Mouse (Mus musculus) thymus, adult 2 months (tissue): ENCODE measurements around the gene Myo1b. TPM values are rescaled to one million over a fixed set of nuclear protein-coding genes. Genes with fewer than 3 reads are reported as not detected.

Experiments used
- DNase-seq: peaks from one replicate; pipeline ENCODE4 v3.0.0; 2021
- H3K27ac ChIP-seq: fragments of 200-500 bp; 2 replicates; pipeline ENCODE4 v1.5.1; 2012; ENCODE audit warnings: low read length, control low read depth; ENCODE audit not compliant: control insufficient read depth, insufficient read depth
- H3K27me3 ChIP-seq: fragments of 200-500 bp; 2 replicates; pipeline ENCODE4 v1.6.1; 2012; ENCODE audit warnings: mild to moderate bottlenecking, low read length, moderate library complexity, mixed read lengths; ENCODE audit not compliant: control insufficient read depth, insufficient read depth
- H3K36me3 ChIP-seq: fragments of 200-500 bp; 2 replicates; pipeline ENCODE4 v1.6.1; 2012; ENCODE audit warnings: mild to moderate bottlenecking, low read length, moderate library complexity; ENCODE audit not compliant: control insufficient read depth, insufficient read depth
- H3K4me1 ChIP-seq: fragments of 200-500 bp; replicated peaks from 2 replicates; pipeline ENCODE4 v1.6.1; 2012; ENCODE audit warnings: low read length; ENCODE audit not compliant: control insufficient read depth, insufficient read depth
- H3K4me3 ChIP-seq: fragments of 200-500 bp; 2 replicates; pipeline ENCODE4 v1.5.1; 2012; ENCODE audit warnings: mild to moderate bottlenecking, low read length, control low read depth, moderate library complexity; ENCODE audit not compliant: control insufficient read depth, insufficient read depth
- CTCF ChIP-seq: fragments of 200-500 bp; IDR thresholded peaks from 2 replicates; pipeline ENCODE4 v1.5.1; 2012; ENCODE audit warnings: mild to moderate bottlenecking, control low read depth, low read length, moderate library complexity, borderline replicate concordance; ENCODE audit not compliant: control insufficient read depth, poor library complexity, insufficient read depth; ENCODE audit errors: extremely low read depth
- POLR2A ChIP-seq: fragments of 200-500 bp; IDR thresholded peaks from 2 replicates; pipeline ENCODE4 v1.6.1; 2012; ENCODE audit warnings: mild to moderate bottlenecking, low read length, control low read depth, moderate library complexity; ENCODE audit not compliant: control insufficient read depth, poor library complexity, insufficient read depth; ENCODE audit errors: extremely low read depth
- WGBS: fragments of 180-500 bp; shearing (Covaris S2); methylation state at CpG from one replicate; pipeline ENCODE4 v1.1.7; 2018; 5-methylcytosine and 5-hydroxymethylcytosine counted together
- polyA plus RNA-seq: library from polyadenylated mRNA; depleted of rRNA; stranded (reverse); fragments of >200 nt; gene quantifications from 2 replicates; pipeline ENCODE4 v1.2.3, GENCODE M21; 2012

Myo1b gene
- polyA plus RNA-seq, 1 experiment = 3.3 TPM

DNA sequence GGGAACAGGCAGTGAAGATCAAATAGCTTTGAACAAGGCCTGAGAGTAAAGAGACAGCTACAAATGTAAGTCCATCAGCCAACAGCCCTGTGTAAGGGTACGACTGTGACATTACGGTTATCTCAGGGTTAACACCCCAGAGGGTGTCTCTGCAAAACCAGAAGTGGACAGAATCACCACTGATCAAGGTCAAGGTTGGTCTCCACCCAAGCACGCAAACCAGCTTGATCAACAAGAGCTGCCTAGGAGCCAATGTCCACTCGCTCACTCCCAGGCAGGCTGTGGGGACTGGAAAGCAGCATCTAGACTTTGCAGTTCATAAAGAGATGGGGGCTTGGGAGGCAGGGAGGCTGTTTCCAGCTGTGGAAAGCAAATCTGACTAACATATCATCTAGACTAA is 23.9 kb downstream of the Myo1b start:
- Histone ChIP-seq H3K36me3 (no peaks in the 10 kb centered on the region), H3K27me3 (no peaks in the 10 kb centered on the region), H3K4me1 (no peaks in the 10 kb centered on the region), H3K27ac (no peak overlapping the region), H3K4me3 (no peak overlapping the region)
- no peak for DNase-seq
- no peak for TF ChIP-seq POLR2A
- TF ChIP-seq CTCF = no peak
- WGBS = 98% methylated on average over 4 of the region's 4 CpGs

DNA sequence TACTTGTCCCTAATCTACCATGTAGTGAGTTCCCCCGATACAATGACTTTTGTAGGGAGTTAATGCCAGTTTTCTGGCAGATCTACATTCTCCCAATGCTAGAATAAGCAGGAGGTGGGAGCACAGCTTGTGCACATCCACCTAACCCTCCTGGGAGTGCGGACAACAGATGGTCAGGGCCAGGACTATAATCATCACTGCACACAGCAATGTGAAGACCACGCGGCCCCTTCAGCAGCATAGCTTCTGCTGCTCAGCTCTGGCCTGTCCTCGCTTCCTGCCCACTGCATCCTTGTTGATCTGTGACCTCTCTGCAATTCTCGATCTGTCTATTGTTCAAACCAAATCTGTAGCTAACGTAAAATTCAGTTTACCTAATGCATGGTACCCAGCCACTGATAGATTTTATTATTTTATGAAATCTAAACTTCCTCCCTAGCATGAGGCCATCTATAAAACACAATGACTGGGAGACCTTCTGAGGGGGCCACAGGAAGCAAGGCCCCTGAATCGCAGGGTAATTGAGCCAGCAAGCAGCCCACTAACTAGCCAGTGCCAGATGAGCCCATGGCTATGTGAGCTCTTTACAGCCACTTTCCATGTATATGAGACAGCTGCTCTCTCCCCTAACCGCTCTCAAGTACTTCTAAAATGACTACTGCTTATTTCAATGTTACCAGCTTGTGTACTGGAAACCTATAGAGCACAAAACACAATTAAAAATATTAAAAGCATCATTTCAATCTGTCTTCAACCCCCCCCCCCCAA is 27.6 kb downstream of the Myo1b start:
- Histone ChIP-seq H3K27ac (no peak overlapping the region), H3K4me1 (no peaks in the 10 kb centered on the region), H3K36me3 (no peaks in the 10 kb centered on the region), H3K27me3 (no peaks in the 10 kb centered on the region), H3K4me3 (no peak overlapping the region)
- DNase-seq = no peak
- TF ChIP-seq POLR2A (no peak), CTCF (no peak)
- WGBS = 93% methylated on average over 9 of the region's 9 CpGs

- Histone ChIP-seq H3K4me3 (no peak overlapping the region), H3K27ac (no peak overlapping the region), H3K36me3 (no peaks in the 10 kb centered on the region), H3K27me3 (no peaks in the 10 kb centered on the region), H3K4me1 (no peaks in the 10 kb centered on the region)
- 88% methylated on average over 8 of the region's 8 CpGs for WGBS
- TF ChIP-seq CTCF (no peak), POLR2A (no peak)
- DNase-seq = no peak
Observed at GRCm38 (mm10) chr1:51885356-51885983, 30.4 kb downstream of the Myo1b start.

DNA sequence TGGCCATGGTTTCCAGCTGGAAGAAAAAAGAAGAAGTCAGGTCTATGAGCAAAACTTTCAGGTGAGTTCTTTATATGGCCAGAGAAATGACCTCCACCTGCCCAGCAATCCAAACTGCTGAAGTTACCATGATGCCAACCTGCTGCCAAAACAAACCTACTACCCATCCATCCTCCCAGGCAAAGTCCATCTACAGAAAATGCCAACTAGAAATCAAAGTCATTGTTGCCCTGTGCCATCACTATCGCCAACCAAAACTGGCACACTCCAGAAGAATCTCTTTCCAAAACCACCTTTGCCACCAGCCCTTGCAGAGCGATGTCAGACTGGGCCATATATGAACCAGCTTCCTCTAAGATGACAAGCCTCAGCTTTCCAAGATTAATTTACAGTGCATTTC is 32.7 kb downstream of the Myo1b start:
- Histone ChIP-seq H3K36me3 (no peaks in the 10 kb centered on the region), H3K27me3 (no peaks in the 10 kb centered on the region), H3K4me1 (no peaks in the 10 kb centered on the region), H3K27ac (no peak overlapping the region), H3K4me3 (no peak overlapping the region)
- DNase-seq = no peak
- 98% methylated on average over 2 of the region's 2 CpGs for WGBS
- TF ChIP-seq CTCF (no peak), POLR2A (no peak)

DNA sequence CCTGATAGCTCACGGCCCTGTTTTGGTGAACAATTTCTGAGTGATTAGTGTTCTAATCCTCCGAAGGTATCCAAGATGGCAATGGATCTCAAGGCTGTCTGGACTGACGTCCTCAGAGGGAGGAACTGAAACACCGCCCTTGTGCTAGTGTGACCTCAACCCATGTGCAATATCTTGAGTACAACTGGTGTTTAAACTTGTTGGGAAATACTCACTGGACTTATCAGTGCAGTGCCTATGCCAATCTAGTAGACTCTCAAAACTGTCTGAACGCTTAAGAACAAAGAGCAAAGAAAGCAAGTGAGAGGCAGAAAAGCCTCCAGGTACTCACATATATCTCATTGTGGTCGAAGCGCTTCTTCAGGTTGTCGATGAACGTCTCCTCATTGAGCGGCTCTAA is 33.1 kb downstream of the Myo1b start:
- 97% methylated on average over 10 of the region's 10 CpGs for WGBS
- TF ChIP-seq POLR2A (no peak), CTCF (no peak)
- no peak overlapping the region for H3K27ac ChIP-seq

DNA sequence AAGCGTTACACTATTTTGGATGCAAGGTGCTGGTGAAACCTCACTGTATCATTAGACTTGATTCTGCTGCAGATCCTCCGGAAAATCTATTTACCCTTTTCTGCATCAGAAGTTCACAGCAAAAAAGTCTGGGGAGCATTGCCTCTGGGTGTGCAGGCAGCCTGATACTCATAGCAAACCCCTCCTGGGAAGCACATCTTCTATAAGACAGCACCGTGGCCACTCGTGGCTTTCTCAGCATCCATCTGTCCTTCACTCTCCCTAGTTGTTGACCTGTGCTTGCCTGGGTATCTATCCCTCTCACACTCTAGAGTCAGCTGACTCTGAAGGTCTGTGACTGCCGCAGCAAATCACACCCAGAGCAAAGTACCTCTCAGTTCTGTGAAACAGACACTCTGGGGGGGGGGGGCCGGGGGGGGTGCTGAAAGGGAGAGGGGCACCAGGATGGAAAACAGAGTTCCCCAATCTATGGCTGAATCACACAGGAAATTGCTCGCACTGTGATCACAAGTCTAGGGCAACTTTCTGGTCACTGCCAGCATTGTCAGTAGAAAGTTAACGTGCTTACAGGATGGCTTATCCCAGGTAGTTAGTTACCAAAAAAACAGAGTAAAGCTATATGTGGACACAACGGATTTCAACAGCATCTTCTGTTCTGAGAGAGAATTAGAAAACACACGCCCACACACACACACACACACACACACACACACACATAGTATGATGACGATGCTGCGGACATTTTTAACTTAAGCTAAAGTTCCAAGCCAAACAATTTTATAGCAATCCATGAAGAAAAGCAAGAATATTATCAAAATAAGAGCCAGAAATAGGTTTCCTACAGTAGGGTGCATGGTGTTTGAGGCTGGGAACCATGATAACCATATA is 35.7 kb downstream of the Myo1b start:
- Histone ChIP-seq H3K4me3 (no peak overlapping the region), H3K4me1 (peaks cover 3% of the 10 kb centered on the region; the same call in 1 of the 2 replicates), H3K27ac (no peak overlapping the region), H3K36me3 (no peaks in the 10 kb centered on the region), H3K27me3 (no peaks in the 10 kb centered on the region)
- TF ChIP-seq CTCF (no peak), POLR2A (no peak)
- WGBS = 88% methylated on average over 12 of the region's 12 CpGs
- no peak for DNase-seq

More for the DNA sequence above, 33.1 kb downstream of the Myo1b start:
- Histone ChIP-seq H3K27me3 (no peaks in the 10 kb centered on the region), H3K4me3 (no peak overlapping the region), H3K36me3 (no peaks in the 10 kb centered on the region), H3K4me1 (no peaks in the 10 kb centered on the region)
- DNase-seq = no peak

DNA sequence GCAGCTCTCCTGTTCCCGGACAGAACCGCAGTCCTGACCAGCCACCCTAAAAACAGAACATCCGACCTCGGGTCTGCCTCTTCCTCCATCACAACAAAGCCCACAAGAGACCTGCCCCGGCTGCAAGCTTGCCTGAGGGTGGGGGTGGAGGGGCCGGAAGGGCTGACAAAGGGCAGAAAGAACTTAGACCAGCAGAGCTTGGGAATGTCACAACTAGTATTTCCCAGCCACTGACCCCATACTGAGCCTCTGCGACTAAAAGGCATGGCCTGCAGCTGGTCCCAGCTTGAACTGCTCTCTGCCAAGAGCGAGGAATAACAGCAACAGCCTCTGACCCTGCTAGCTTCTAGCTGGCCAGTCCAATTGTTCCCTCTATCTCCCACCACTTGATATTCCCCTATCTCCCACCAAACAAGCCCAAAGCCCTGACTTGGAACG is 36.5 kb downstream of the Myo1b start:
- H3K36me3 ChIP-seq = no peaks in the 10 kb centered on the region
- H3K27ac ChIP-seq = no peak overlapping the region
- no peak for DNase-seq
- no peak for TF ChIP-seq POLR2A
- TF ChIP-seq CTCF = no peak
- WGBS = 27% methylated on average over 9 of the region's 9 CpGs
- no peaks in the 10 kb centered on the region for H3K27me3 ChIP-seq
- H3K4me3 ChIP-seq = no peak overlapping the region
- H3K4me1 ChIP-seq = peaks cover 3% of the 10 kb centered on the region; the same call in 1 of the 2 replicates
